Mouse (Mus musculus): Measurements from ENCODE around the gene Plbd2. TPM values are rescaled to one million over a fixed set of nuclear protein-coding genes. Genes with fewer than 3 reads are reported as not detected.
A peak's percentile ranks its signal among the peaks of the same experiment; 100 is the strongest.

Plbd2 gene
- total RNA-seq (2015; ENCODE audit: low replicate concordance) = 1.1 and 2.1 TPM in 2 replicates
- total RNA-seq (2017; ENCODE audit: low replicate concordance) = 2.0 and 3.9 TPM in 2 replicates

- ATAC-seq (replicated peaks; ENCODE audit: low FRiP score, poor library complexity, severe bottlenecking) = peak; percentile 68
Observed at GRCm38 (mm10) chr5:120503144-120503795, at the start of gene Plbd2. Gene Plbd2, minus strand, starts transcription at chr5:120503625.

- no peak for ATAC-seq (replicated peaks; ENCODE audit: low FRiP score, poor library complexity, severe bottlenecking)
Observed at GRCm38 (mm10) chr5:120550673-120551072, 47.2 kb upstream of the Plbd2 start.

GRCm38 (mm10) chr5:120550137-120550536, 46.7 kb upstream of the Plbd2 start:
- no peak for ATAC-seq (replicated peaks; ENCODE audit: low FRiP score, poor library complexity, severe bottlenecking)

GRCm38 (mm10) chr5:120548236-120548850, 44.9 kb upstream of the Plbd2 start:
- ATAC-seq (replicated peaks; ENCODE audit: low FRiP score, poor library complexity, severe bottlenecking) = no peak

- ATAC-seq (replicated peaks; ENCODE audit: low FRiP score, poor library complexity, severe bottlenecking) = no peak
Observed at GRCm38 (mm10) chr5:120536632-120537031, 33.2 kb upstream of the Plbd2 start.

GRCm38 (mm10) chr5:120536046-120536445, 32.6 kb upstream of the Plbd2 start:
- ATAC-seq (replicated peaks; ENCODE audit: low FRiP score, poor library complexity, severe bottlenecking) = no peak

- ATAC-seq (replicated peaks; ENCODE audit: low FRiP score, poor library complexity, severe bottlenecking) = no peak
Observed at GRCm38 (mm10) chr5:120534686-120535075, 31.3 kb upstream of the Plbd2 start.

- ATAC-seq (replicated peaks; ENCODE audit: low FRiP score, poor library complexity, severe bottlenecking) = no peak
Observed at GRCm38 (mm10) chr5:120534071-120534685, 30.8 kb upstream of the Plbd2 start.

- ATAC-seq (replicated peaks; ENCODE audit: low FRiP score, poor library complexity, severe bottlenecking) = no peak
Observed at GRCm38 (mm10) chr5:120531631-120532030, 28.2 kb upstream of the Plbd2 start.

- no peak for ATAC-seq (replicated peaks; ENCODE audit: low FRiP score, poor library complexity, severe bottlenecking)
Observed at GRCm38 (mm10) chr5:120527296-120527964, 24.0 kb upstream of the Plbd2 start.

GRCm38 (mm10) chr5:120526311-120526710, 22.9 kb upstream of the Plbd2 start:
- no peak for ATAC-seq (replicated peaks; ENCODE audit: low FRiP score, poor library complexity, severe bottlenecking)

GRCm38 (mm10) chr5:120525737-120526136, 22.3 kb upstream of the Plbd2 start:
- ATAC-seq (replicated peaks; ENCODE audit: low FRiP score, poor library complexity, severe bottlenecking) = peak; percentile 44

- ATAC-seq (replicated peaks; ENCODE audit: low FRiP score, poor library complexity, severe bottlenecking) = peak; percentile 73; the same call in 1 of the 2 replicates
Observed at GRCm38 (mm10) chr5:120524736-120525135, 21.3 kb upstream of the Plbd2 start.

- ATAC-seq (replicated peaks; ENCODE audit: low FRiP score, poor library complexity, severe bottlenecking) = peak; percentile 46; the same call in 1 of the 2 replicates
Observed at GRCm38 (mm10) chr5:120522649-120523048, 19.2 kb upstream of the Plbd2 start.

- ATAC-seq (replicated peaks; ENCODE audit: low FRiP score, poor library complexity, severe bottlenecking) = no peak
Observed at GRCm38 (mm10) chr5:120517552-120517951, 14.1 kb upstream of the Plbd2 start.

GRCm38 (mm10) chr5:120516221-120516984, 13.0 kb upstream of the Plbd2 start:
- ATAC-seq (replicated peaks; ENCODE audit: low FRiP score, poor library complexity, severe bottlenecking) = 0 out of 2 replicates have a peak, but pooled peaks have one; percentile 28

GRCm38 (mm10) chr5:120515451-120515850, 12.0 kb upstream of the Plbd2 start:
- ATAC-seq (replicated peaks; ENCODE audit: low FRiP score, poor library complexity, severe bottlenecking) = no peak

GRCm38 (mm10) chr5:120514754-120515153, 11.3 kb upstream of the Plbd2 start:
- ATAC-seq (replicated peaks; ENCODE audit: low FRiP score, poor library complexity, severe bottlenecking) = no peak

- ATAC-seq (replicated peaks; ENCODE audit: low FRiP score, poor library complexity, severe bottlenecking) = no peak
Observed at GRCm38 (mm10) chr5:120514031-120514677, 10.7 kb upstream of the Plbd2 start.
